In genomic region chr16:45409064-45409446, GRCm38 (mm10) we compare ENCODE assay signal across 8 mouse cellular contexts. TPM values are rescaled to one million over a fixed set of nuclear protein-coding genes. Genes with fewer than 3 reads are reported as not detected.
DNase-seq lines count a peak whose midpoint lies in the region; ATAC-seq and TF ChIP-seq lines count a peak whose summit lies in the region.
"Not testable (repeated sequence)": the region's sequence is repeated elsewhere in the genome, so short reads cannot be mapped to it uniquely, and the experiment has no call there.

No protein-coding gene starts in this region.

- not testable (repeated sequence) for H3K27ac ChIP-seq in ES-Bruce4 (ENCODE audit: insufficient read depth, low read length); heart, embryonic 12.5 days (ENCODE audit: poor library complexity, severe bottlenecking); liver, embryonic 14.5 days; midbrain, embryonic 11.5 days (ENCODE audit: low read depth, low read length)
- H3K27ac ChIP-seq in forebrain, embryonic 10.5 days = peak overlapping the region; percentile 82; the same call in 1 of the 2 replicates
- peak overlapping the region; percentile 94 for H3K27ac ChIP-seq in hindbrain, embryonic 16.5 days (ENCODE audit: low read depth, low read length)
- peak overlapping the region; percentile 95 for H3K27ac ChIP-seq in layer of hippocampus, adult 2 months
- peak overlapping the region; percentile 98 for H3K27ac ChIP-seq in neural tube, embryonic 15.5 days (replicated peaks)

- WGBS in forebrain, embryonic 10.5 days = 37% methylated on average over 7 of the region's 7 CpGs
- 34% methylated on average over 7 of the region's 7 CpGs for WGBS in heart, embryonic 12.5 days
- WGBS in hindbrain, embryonic 16.5 days = 26% methylated on average over 7 of the region's 7 CpGs
- WGBS in liver, embryonic 14.5 days (ENCODE audit: insufficient replicate concordance) = 29% methylated on average over 7 of the region's 7 CpGs
- WGBS in midbrain, embryonic 11.5 days = 42% methylated on average over 7 of the region's 7 CpGs
- WGBS in neural tube, embryonic 15.5 days = 31% methylated on average over 7 of the region's 7 CpGs

- H3K9me3 ChIP-seq in ES-Bruce4 (replicated peaks; ENCODE audit: control insufficient read depth, insufficient read depth, low read length, poor library complexity, severe bottlenecking); forebrain, embryonic 10.5 days; heart, embryonic 12.5 days (replicated peaks); hindbrain, embryonic 16.5 days (ENCODE audit: control insufficient read depth, low read length); liver, embryonic 14.5 days (ENCODE audit: control insufficient read depth, low read length); midbrain, embryonic 11.5 days (ENCODE audit: control insufficient read depth, low read length); neural tube, embryonic 15.5 days (replicated peaks): not testable (repeated sequence)

- not testable (repeated sequence) for TF ChIP-seq CTCF in ES-Bruce4 (IDR thresholded peaks at IDR 0.05; ENCODE audit: low read depth, low read length); layer of hippocampus, adult 2 months (conservative IDR thresholded peaks at IDR 0.05); liver, embryonic 14.5 days (IDR thresholded peaks at IDR 0.05; ENCODE audit: low read depth)

- peak overlapping the region; percentile 69; the same call in 1 of the 2 replicates for H3K4me3 ChIP-seq in ES-Bruce4 (ENCODE audit: low read depth, low read length)
- H3K4me3 ChIP-seq in forebrain, embryonic 10.5 days = peak overlapping the region; percentile 61
- peak overlapping the region; percentile 67 for H3K4me3 ChIP-seq in heart, embryonic 12.5 days
- peak overlapping the region; percentile 75 for H3K4me3 ChIP-seq in hindbrain, embryonic 16.5 days (ENCODE audit: low read length)
- H3K4me3 ChIP-seq in layer of hippocampus, adult 2 months = peak overlapping the region; percentile 84
- not testable (repeated sequence) for H3K4me3 ChIP-seq in liver, embryonic 14.5 days (ENCODE audit: insufficient read depth in 1 of 2, low read depth in 2 of 2, low read length in 2 of 2)
- H3K4me3 ChIP-seq in midbrain, embryonic 11.5 days (ENCODE audit: low read depth, low read length) = peak overlapping the region; percentile 61
- peak overlapping the region; percentile 77 for H3K4me3 ChIP-seq in neural tube, embryonic 15.5 days (replicated peaks)

- H3K4me1 ChIP-seq in ES-Bruce4 (ENCODE audit: control insufficient read depth, insufficient read depth, low read length); heart, embryonic 12.5 days (replicated peaks); hindbrain, embryonic 16.5 days (ENCODE audit: control insufficient read depth, insufficient read depth, low read depth, low read length); liver, embryonic 14.5 days (replicated peaks; ENCODE audit: control insufficient read depth in 2 of 2, insufficient read depth in 2 of 2, low read length in 1 of 2); midbrain, embryonic 11.5 days (ENCODE audit: control insufficient read depth, insufficient read depth, low read length): not testable (repeated sequence)
- H3K4me1 ChIP-seq in forebrain, embryonic 10.5 days = peaks cover 14% of the 10 kb centered on the region
- peaks cover 15% of the 10 kb centered on the region for H3K4me1 ChIP-seq in neural tube, embryonic 15.5 days

- not testable (repeated sequence) for ATAC-seq in heart, embryonic 12.5 days (ENCODE audit: insufficient number of reproducible peaks, low FRiP score); liver, embryonic 14.5 days (ENCODE audit: insufficient read depth)
- ATAC-seq in hindbrain, embryonic 16.5 days = peak; percentile 77
- ATAC-seq in midbrain, embryonic 11.5 days (ENCODE audit: low FRiP score) = peak; percentile 36
- peak; percentile 34 for ATAC-seq in neural tube, embryonic 15.5 days (ENCODE audit: low FRiP score)

- DNase-seq in forebrain, embryonic 10.5 days (ENCODE audit: extremely low spot score, low spot score); layer of hippocampus, adult 2 months (ENCODE audit: low spot score in 2 of 2); liver, embryonic 14.5 days (ENCODE audit: low read depth in 3 of 3, low spot score in 3 of 3); midbrain, embryonic 11.5 days (ENCODE audit: low spot score, missing footprints): not testable (repeated sequence)

- not testable (repeated sequence) for H3K27me3 ChIP-seq in ES-Bruce4 (ENCODE audit: control insufficient read depth, insufficient read depth, low read length, poor library complexity, severe bottlenecking); heart, embryonic 12.5 days (replicated peaks); hindbrain, embryonic 16.5 days (replicated peaks; ENCODE audit: control insufficient read depth, insufficient read depth, low read length); liver, embryonic 14.5 days (ENCODE audit: control insufficient read depth, insufficient read depth, low read length); midbrain, embryonic 11.5 days (ENCODE audit: control insufficient read depth, insufficient read depth, low read length); neural tube, embryonic 15.5 days (replicated peaks)
- H3K27me3 ChIP-seq in forebrain, embryonic 10.5 days (ENCODE audit: poor library complexity, severe bottlenecking) = peaks cover 18% of the 10 kb centered on the region; the same call in 1 of the 2 replicates

- not testable (repeated sequence) for TF ChIP-seq EP300 in ES-Bruce4 (IDR thresholded peaks at IDR 0.05; ENCODE audit: insufficient read depth, low read depth, low read length); liver, embryonic 14.5 days (IDR thresholded peaks at IDR 0.05; ENCODE audit: low read depth)

- not testable (repeated sequence) for TF ChIP-seq POLR2A in ES-Bruce4 (IDR thresholded peaks at IDR 0.05; ENCODE audit: insufficient read depth, low read length)

- H3K36me3 ChIP-seq in ES-Bruce4 (ENCODE audit: control insufficient read depth, insufficient read depth, low read length, poor library complexity, severe bottlenecking); forebrain, embryonic 10.5 days (replicated peaks); heart, embryonic 12.5 days; hindbrain, embryonic 16.5 days (ENCODE audit: control insufficient read depth, insufficient read depth, low read length); liver, embryonic 14.5 days (replicated peaks; ENCODE audit: control insufficient read depth, insufficient read depth, low read depth); midbrain, embryonic 11.5 days (ENCODE audit: control insufficient read depth, insufficient read depth, low read length); neural tube, embryonic 15.5 days: not testable (repeated sequence)

- H3K4me2 ChIP-seq in heart, embryonic 12.5 days = peak overlapping the region; percentile 82
- peak overlapping the region; percentile 58 for H3K4me2 ChIP-seq in hindbrain, embryonic 16.5 days (ENCODE audit: low read length)
- peak overlapping the region; percentile 51 for H3K4me2 ChIP-seq in liver, embryonic 14.5 days (ENCODE audit: low read depth)
- H3K4me2 ChIP-seq in midbrain, embryonic 11.5 days = peak overlapping the region; percentile 66
- peak overlapping the region; percentile 54 for H3K4me2 ChIP-seq in neural tube, embryonic 15.5 days

- not testable (repeated sequence) for H3K9ac ChIP-seq in ES-Bruce4 (ENCODE audit: low read depth, poor library complexity, severe bottlenecking); heart, embryonic 12.5 days; liver, embryonic 14.5 days (replicated peaks); midbrain, embryonic 11.5 days (ENCODE audit: low read length)
- H3K9ac ChIP-seq in hindbrain, embryonic 16.5 days (ENCODE audit: low read depth, low read length) = peak overlapping the region; percentile 90
- H3K9ac ChIP-seq in neural tube, embryonic 15.5 days (replicated peaks) = peak overlapping the region; percentile 88

RNA-seq across cellular contexts. Expression of gene Cd200, which starts 0.2 kb away (rescaled TPM):
- not detected in 2 replicates for polyA plus RNA-seq in ES-Bruce4 (2011; ENCODE audit: insufficient read depth, insufficient read length, low read depth, missing spikeins)
- 7.1 and 10.2 TPM in 2 replicates for polyA plus RNA-seq in forebrain, embryonic 10.5 days (2016; fragmentation: Nextera tagmentation; extraction: Ambion mirVana)
- polyA plus RNA-seq in heart, embryonic 12.5 days (2016; fragmentation: Nextera tagmentation; extraction: Ambion mirVana) = 14.6 and 15.4 TPM in 2 replicates
- polyA plus RNA-seq in hindbrain, embryonic 16.5 days (2015; fragmentation: Nextera tagmentation; extraction: Ambion mirVana) = 364 and 369 TPM in 2 replicates
- 10 to 100 TPM; 75.7 to 76.2 TPM for total RNA-seq in layer of hippocampus, adult 2 months (2021)
- 0.39 and 1.9 TPM in 2 replicates for polyA plus RNA-seq in liver, embryonic 14.5 days (2012; rRNA removed)
- polyA plus RNA-seq in liver, embryonic 14.5 days (2014; fragmentation: Nextera tagmentation; extraction: Ambion mirVana) = 0.42 and 0.57 TPM in 2 replicates
- polyA plus RNA-seq in midbrain, embryonic 11.5 days (2014; fragmentation: Nextera tagmentation; extraction: Ambion mirVana) = 50.4 and 59.1 TPM in 2 replicates
- polyA plus RNA-seq in neural tube, embryonic 15.5 days (2015; fragmentation: Nextera tagmentation; extraction: Ambion mirVana) = 293 and 354 TPM in 2 replicates
